Mouse (Mus musculus): ENCODE results near the gene Tmem39a. TPM values are rescaled to one million over a fixed set of nuclear protein-coding genes. Genes with fewer than 3 reads are reported as not detected.

Gene Tmem39a
- 71.8 TPM for polyA plus RNA-seq (2014; fragmentation: Illumina TruSeq; extraction: RNeasy Lipid Tissue Mini Kit (QIAGEN cat#74804); ENCODE audit: low read depth, low replicate concordance)

DNA sequence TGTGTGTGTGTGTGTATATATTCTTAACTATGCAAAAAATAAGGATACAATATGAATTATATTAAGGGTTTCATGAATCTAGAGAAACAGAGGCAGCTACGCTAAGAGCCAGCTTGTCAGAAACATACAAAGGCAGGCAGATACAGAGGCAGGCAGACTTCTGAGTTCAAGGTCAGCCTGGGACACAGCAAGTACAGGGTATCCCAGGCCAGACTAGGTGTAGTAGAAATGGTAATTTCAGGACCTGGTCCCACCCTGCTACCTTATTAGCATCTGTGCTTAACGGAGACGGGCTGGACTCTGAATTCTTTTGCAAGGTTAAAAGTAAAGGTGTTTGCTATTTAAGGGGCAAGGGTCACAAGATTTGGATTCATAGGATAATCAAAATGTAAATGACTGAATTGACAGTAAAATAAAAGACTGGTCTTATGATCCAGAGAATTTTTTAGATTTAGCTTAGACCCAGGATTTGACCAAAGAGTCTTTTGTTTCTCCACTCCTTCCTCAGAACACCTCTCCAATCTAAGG, at the start of gene Tmem39a:
Gene Tmem39a (plus strand): TSS at position 478 of the 528 bp plus-strand sequence.

GRCm38 (mm10) chr16:38522129-38523084, 36.1 kb upstream of the Tmem39a start, which contains the start of gene Timmdc1:
Gene Timmdc1, minus strand, starts transcription at chr16:38522663.

GRCm38 (mm10) chr16:38549479-38550396, 8.8 kb upstream of the Tmem39a start, which contains the start of gene Poglut1:
Gene Poglut1, minus strand, starts transcription at chr16:38550258.

Other genes starting within 250 kb of the Tmem39a start
- 2.7 TPM for gene Maats1, start 216.6 kb upstream of the Tmem39a start, polyA plus RNA-seq (2014; fragmentation: Illumina TruSeq; extraction: RNeasy Lipid Tissue Mini Kit (QIAGEN cat#74804); ENCODE audit: low read depth, low replicate concordance)
- gene Cox17, start 211.7 kb upstream of the Tmem39a start, polyA plus RNA-seq (2014; fragmentation: Illumina TruSeq; extraction: RNeasy Lipid Tissue Mini Kit (QIAGEN cat#74804); ENCODE audit: low read depth, low replicate concordance): 209 TPM
- gene Gm21987, start 211.7 kb upstream of the Tmem39a start, polyA plus RNA-seq (2014; fragmentation: Illumina TruSeq; extraction: RNeasy Lipid Tissue Mini Kit (QIAGEN cat#74804); ENCODE audit: low read depth, low replicate concordance): not detected
- 5.7 TPM for gene Popdc2, start 196.5 kb upstream of the Tmem39a start, polyA plus RNA-seq (2014; fragmentation: Illumina TruSeq; extraction: RNeasy Lipid Tissue Mini Kit (QIAGEN cat#74804); ENCODE audit: low read depth, low replicate concordance)
- 34.9 TPM for gene Pla1a, start 125.6 kb upstream of the Tmem39a start, polyA plus RNA-seq (2014; fragmentation: Illumina TruSeq; extraction: RNeasy Lipid Tissue Mini Kit (QIAGEN cat#74804); ENCODE audit: low read depth, low replicate concordance)
- gene Adprh, start 106.0 kb upstream of the Tmem39a start, polyA plus RNA-seq (2014; fragmentation: Illumina TruSeq; extraction: RNeasy Lipid Tissue Mini Kit (QIAGEN cat#74804); ENCODE audit: low read depth, low replicate concordance): 20.4 TPM
- gene Cd80, start 103.1 kb upstream of the Tmem39a start, polyA plus RNA-seq (2014; fragmentation: Illumina TruSeq; extraction: RNeasy Lipid Tissue Mini Kit (QIAGEN cat#74804); ENCODE audit: low read depth, low replicate concordance): 1.1 TPM
- gene Timmdc1, start 36.0 kb upstream of the Tmem39a start, polyA plus RNA-seq (2014; fragmentation: Illumina TruSeq; extraction: RNeasy Lipid Tissue Mini Kit (QIAGEN cat#74804); ENCODE audit: low read depth, low replicate concordance): 21.7 TPM
- 29.1 TPM for gene Poglut1, start 8.4 kb upstream of the Tmem39a start, polyA plus RNA-seq (2014; fragmentation: Illumina TruSeq; extraction: RNeasy Lipid Tissue Mini Kit (QIAGEN cat#74804); ENCODE audit: low read depth, low replicate concordance)
- 20.9 TPM for gene Arhgap31, start 154.6 kb downstream of the Tmem39a start, polyA plus RNA-seq (2014; fragmentation: Illumina TruSeq; extraction: RNeasy Lipid Tissue Mini Kit (QIAGEN cat#74804); ENCODE audit: low read depth, low replicate concordance)
- gene B4galt4, start 183.6 kb downstream of the Tmem39a start, polyA plus RNA-seq (2014; fragmentation: Illumina TruSeq; extraction: RNeasy Lipid Tissue Mini Kit (QIAGEN cat#74804); ENCODE audit: low read depth, low replicate concordance): 59.9 TPM
- gene Upk1b, start 241.6 kb downstream of the Tmem39a start, polyA plus RNA-seq (2014; fragmentation: Illumina TruSeq; extraction: RNeasy Lipid Tissue Mini Kit (QIAGEN cat#74804); ENCODE audit: low read depth, low replicate concordance): 52.5 TPM

All from adipose tissue, adult 10 weeks (tissue).